Mouse (Mus musculus) cerebellum, adult 11-12 months (tissue): ENCODE measurements around the gene Dusp14.

Experiments used
- DNase-seq: peaks from one replicate; pipeline ENCODE4 v3.0.0; 2022

The Dusp14 gene

GRCm38 (mm10) chr11:84069034-84069370 is at the start of gene Dusp14:
Dusp14 (minus strand) TSS chr11:84069261.
- DNase-seq: no peak

GRCm38 (mm10) chr11:84117431-84117830 is 48.4 kb upstream of the Dusp14 start:
- DNase-seq: no peak

GRCm38 (mm10) chr11:84116221-84116620 is 47.2 kb upstream of the Dusp14 start:
- no peak for DNase-seq

GRCm38 (mm10) chr11:84115646-84116045 is 46.6 kb upstream of the Dusp14 start:
- no peak for DNase-seq

- no peak for DNase-seq
Observed at GRCm38 (mm10) chr11:84113623-84114022, 44.6 kb upstream of the Dusp14 start.

GRCm38 (mm10) chr11:84107137-84107536 is 38.1 kb upstream of the Dusp14 start:
- no peak for DNase-seq

- no peak for DNase-seq
Observed at GRCm38 (mm10) chr11:84104036-84104435, 35.0 kb upstream of the Dusp14 start.

- DNase-seq: no peak
Observed at GRCm38 (mm10) chr11:84101182-84101581, 32.1 kb upstream of the Dusp14 start.

- no peak for DNase-seq
Observed at GRCm38 (mm10) chr11:84097251-84097998, 28.4 kb upstream of the Dusp14 start.

- DNase-seq: no peak
Observed at GRCm38 (mm10) chr11:84095084-84095483, 26.0 kb upstream of the Dusp14 start.

GRCm38 (mm10) chr11:84090572-84090971 is 21.5 kb upstream of the Dusp14 start:
- DNase-seq: no peak

GRCm38 (mm10) chr11:84081901-84082300 is 12.8 kb upstream of the Dusp14 start:
- DNase-seq: no peak

- no peak for DNase-seq
Observed at GRCm38 (mm10) chr11:84080327-84080726, 11.3 kb upstream of the Dusp14 start.

GRCm38 (mm10) chr11:84079887-84080286 is 10.8 kb upstream of the Dusp14 start:
- no peak for DNase-seq

- DNase-seq: no peak
Observed at GRCm38 (mm10) chr11:84079361-84079760, 10.3 kb upstream of the Dusp14 start.

- no peak for DNase-seq
Observed at GRCm38 (mm10) chr11:84078601-84079000, 9.5 kb upstream of the Dusp14 start.

- no peak for DNase-seq
Observed at GRCm38 (mm10) chr11:84077008-84077407, 7.9 kb upstream of the Dusp14 start.

GRCm38 (mm10) chr11:84073816-84074764 is 5.0 kb upstream of the Dusp14 start:
- DNase-seq: no peak

GRCm38 (mm10) chr11:84072904-84073651 is 4.0 kb upstream of the Dusp14 start:
- no peak for DNase-seq

GRCm38 (mm10) chr11:84068191-84069033 is 649 bp downstream of the Dusp14 start:
- peak; percentile 77 for DNase-seq

- DNase-seq: no peak
Observed at GRCm38 (mm10) chr11:84067720-84068190, 1.3 kb downstream of the Dusp14 start.
